Comparison of ENCODE assay signal across 11 mouse cellular contexts in the genomic region with DNA sequence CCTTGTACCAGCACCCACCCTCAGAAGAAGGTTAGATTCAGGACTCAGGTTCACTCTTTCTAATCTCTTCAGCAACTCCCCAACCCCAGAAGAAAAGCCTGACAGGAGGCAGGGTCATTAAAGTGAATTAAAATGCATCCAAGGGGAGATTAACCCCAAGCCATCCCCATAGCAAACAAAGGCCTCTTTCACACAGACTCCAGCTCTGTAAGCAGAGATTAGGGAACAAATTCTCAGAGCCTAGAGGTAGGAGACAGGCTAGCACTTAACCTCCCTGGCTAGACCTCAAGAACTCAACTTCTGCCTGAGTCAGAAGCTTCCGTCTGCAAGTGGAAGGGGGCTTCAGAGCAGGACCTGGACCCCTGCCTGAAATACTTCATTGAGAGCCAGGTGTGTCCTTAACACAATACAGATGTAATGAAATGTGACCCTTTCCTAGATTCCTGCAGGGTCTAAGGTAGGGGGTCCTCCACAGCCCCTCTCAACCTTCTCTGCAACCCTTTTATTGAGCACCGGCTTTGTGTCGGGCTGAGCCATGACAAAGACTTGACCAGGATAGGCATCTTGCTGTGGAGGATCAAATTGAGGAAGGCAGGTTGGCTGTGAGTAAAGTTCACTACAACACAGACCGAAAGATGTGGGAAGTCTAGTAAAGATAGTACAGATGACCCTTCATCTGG.
DNase-seq lines count a peak whose midpoint lies in the region; ATAC-seq and TF ChIP-seq lines count a peak whose summit lies in the region.
"Had no signal": no experiment of that assay in that cellular context is flagged by ENCODE, and none has a peak within 500 bp of the region (broad histone marks: within the 10 kb centered on the region; RNA-seq: fewer than 3 reads in every experiment).

No protein-coding gene starts in this region.

- no peak for TF ChIP-seq POLR2A in kidney, adult 2 months (IDR thresholded peaks at IDR 0.05; ENCODE audit: low read depth, low read length)

- ATAC-seq in intestine, embryonic 14.5 days (replicated peaks; ENCODE audit: low FRiP score, low TSS enrichment, low read depth): peak; percentile 76; the same call in 1 of the 2 replicates
- no peak for ATAC-seq in intestine, postnatal 0 days
- ATAC-seq in embryonic facial prominence, embryonic 15.5 days (ENCODE audit: insufficient number of reproducible peaks, low FRiP score, low TSS enrichment, low read depth): peak; percentile 39; the same call in 1 of the 2 replicates
- no peak for ATAC-seq in intestine, embryonic 15.5 days
- peak; percentile 50; the same call in 1 of the 2 replicates for ATAC-seq in neural tube, embryonic 13.5 days (ENCODE audit: low read depth)

- no peaks in the 10 kb centered on the region for H3K9me3 ChIP-seq in intestine, embryonic 14.5 days (ENCODE audit: control insufficient read depth, low read length)
- H3K9me3 ChIP-seq in intestine, postnatal 0 days (ENCODE audit: control insufficient read depth): no peaks in the 10 kb centered on the region
- H3K9me3 ChIP-seq in embryonic facial prominence, embryonic 15.5 days (replicated peaks): no peaks in the 10 kb centered on the region
- no peaks in the 10 kb centered on the region for H3K9me3 ChIP-seq in intestine, embryonic 15.5 days
- H3K9me3 ChIP-seq in neural tube, embryonic 13.5 days: 0 out of 2 replicates have a peak, but pooled peaks cover 7% of the 10 kb centered on the region

- no peak overlapping the region for H3K4me2 ChIP-seq in intestine, embryonic 14.5 days (ENCODE audit: low read length)
- no peak overlapping the region for H3K4me2 ChIP-seq in intestine, postnatal 0 days (replicated peaks; ENCODE audit: low read depth)
- no peak overlapping the region for H3K4me2 ChIP-seq in embryonic facial prominence, embryonic 15.5 days (replicated peaks)
- H3K4me2 ChIP-seq in intestine, embryonic 15.5 days (replicated peaks): no peak overlapping the region
- H3K4me2 ChIP-seq in neural tube, embryonic 13.5 days: no peak overlapping the region

- no peak for TF ChIP-seq CTCF in intestine, postnatal 0 days (IDR thresholded peaks at IDR 0.05; ENCODE audit: low read depth)
- no peak for TF ChIP-seq CTCF in kidney, adult 2 months (conservative IDR thresholded peaks at IDR 0.05; ENCODE audit: insufficient read depth, insufficient read length, low read depth, low read length)

- WGBS in intestine, embryonic 14.5 days: 78% methylated on average over 4 of the region's 4 CpGs
- 85% methylated on average over 4 of the region's 4 CpGs for WGBS in intestine, postnatal 0 days
- WGBS in embryonic facial prominence, embryonic 15.5 days: 49% methylated on average over 4 of the region's 4 CpGs
- WGBS in intestine, embryonic 15.5 days: 75% methylated on average over 4 of the region's 4 CpGs
- 51% methylated on average over 4 of the region's 4 CpGs for WGBS in neural tube, embryonic 13.5 days
- 90% methylated on average over 4 of the region's 4 CpGs for WGBS in kidney, adult 2 months

- H3K9ac ChIP-seq in intestine, embryonic 14.5 days (ENCODE audit: low read length): no peak overlapping the region
- H3K9ac ChIP-seq in intestine, postnatal 0 days (ENCODE audit: low read depth, low read length): no peak overlapping the region; the same call in 1 of the 2 replicates
- H3K9ac ChIP-seq in embryonic facial prominence, embryonic 15.5 days: no peak overlapping the region
- H3K9ac ChIP-seq in intestine, embryonic 15.5 days: no peak overlapping the region
- H3K9ac ChIP-seq in neural tube, embryonic 13.5 days: no peak overlapping the region

- no peaks in the 10 kb centered on the region for H3K36me3 ChIP-seq in intestine, embryonic 14.5 days (ENCODE audit: control insufficient read depth, insufficient read depth, low read length)
- no peaks in the 10 kb centered on the region for H3K36me3 ChIP-seq in intestine, postnatal 0 days (ENCODE audit: control insufficient read depth, insufficient read depth)
- H3K36me3 ChIP-seq in embryonic facial prominence, embryonic 15.5 days: no peaks in the 10 kb centered on the region
- H3K36me3 ChIP-seq in intestine, embryonic 15.5 days: no peaks in the 10 kb centered on the region
- no peaks in the 10 kb centered on the region for H3K36me3 ChIP-seq in neural tube, embryonic 13.5 days
- no peaks in the 10 kb centered on the region for H3K36me3 ChIP-seq in kidney, adult 2 months (ENCODE audit: control insufficient read depth, insufficient read depth, low read length)

- peaks cover 17% of the 10 kb centered on the region for H3K4me1 ChIP-seq in intestine, embryonic 14.5 days (replicated peaks; ENCODE audit: control insufficient read depth, insufficient read depth, low read length)
- no peaks in the 10 kb centered on the region for H3K4me1 ChIP-seq in intestine, postnatal 0 days (replicated peaks; ENCODE audit: control insufficient read depth, insufficient read depth, low read length)
- peaks cover 6% of the 10 kb centered on the region for H3K4me1 ChIP-seq in embryonic facial prominence, embryonic 15.5 days
- H3K4me1 ChIP-seq in intestine, embryonic 15.5 days (replicated peaks): peaks cover 8% of the 10 kb centered on the region; the same call in 1 of the 2 replicates
- peaks cover 16% of the 10 kb centered on the region for H3K4me1 ChIP-seq in neural tube, embryonic 13.5 days (replicated peaks)
- H3K4me1 ChIP-seq in kidney, adult 2 months (ENCODE audit: control insufficient read depth, insufficient read depth, low read length): peaks cover 7% of the 10 kb centered on the region; the same call in 1 of the 2 replicates

- H3K27ac ChIP-seq in intestine, embryonic 14.5 days (ENCODE audit: low read depth): peak overlapping the region; percentile 71; the same call in 1 of the 2 replicates
- no peak overlapping the region for H3K27ac ChIP-seq in intestine, postnatal 0 days (ENCODE audit: low read depth, low read length)
- no peak overlapping the region; the same call in 1 of the 2 replicates for H3K27ac ChIP-seq in embryonic facial prominence, embryonic 15.5 days (replicated peaks)
- peak overlapping the region; percentile 32; the same call in 1 of the 2 replicates for H3K27ac ChIP-seq in intestine, embryonic 15.5 days
- H3K27ac ChIP-seq in neural tube, embryonic 13.5 days (replicated peaks): peak overlapping the region; percentile 67
- H3K27ac ChIP-seq in kidney, adult 2 months (ENCODE audit: insufficient read depth, low read depth, low read length): no peak overlapping the region
- H3K27ac ChIP-seq: layer of hippocampus, adult 2 months; macrophage had no signal

- no peaks in the 10 kb centered on the region for H3K27me3 ChIP-seq in intestine, embryonic 14.5 days (replicated peaks; ENCODE audit: control insufficient read depth, insufficient read depth, low read length)
- no peaks in the 10 kb centered on the region for H3K27me3 ChIP-seq in intestine, postnatal 0 days (replicated peaks; ENCODE audit: control insufficient read depth, insufficient read depth, low read length)
- no peaks in the 10 kb centered on the region for H3K27me3 ChIP-seq in embryonic facial prominence, embryonic 15.5 days
- no peaks in the 10 kb centered on the region for H3K27me3 ChIP-seq in intestine, embryonic 15.5 days (replicated peaks)
- H3K27me3 ChIP-seq in neural tube, embryonic 13.5 days: no peaks in the 10 kb centered on the region
- no peaks in the 10 kb centered on the region for H3K27me3 ChIP-seq in kidney, adult 2 months (replicated peaks; ENCODE audit: control insufficient read depth, insufficient read depth, low read length)

- DNase-seq in intestine, embryonic 14.5 days (ENCODE audit: low spot score): no peak
- DNase-seq in thymus, adult 18-20 months: no peak
- DNase-seq in layer of hippocampus, adult 18-20 months (ENCODE audit: low spot score in 2 of 2): no peak
- no peak for DNase-seq in kidney, adult 2 months
- DNase-seq: cerebellum, postnatal 25 days had no signal

- H3K4me3 ChIP-seq in intestine, embryonic 14.5 days (ENCODE audit: low read depth, low read length): no peak overlapping the region
- no peak overlapping the region for H3K4me3 ChIP-seq in intestine, postnatal 0 days (ENCODE audit: low read depth, low read length)
- no peak overlapping the region for H3K4me3 ChIP-seq in embryonic facial prominence, embryonic 15.5 days (replicated peaks)
- H3K4me3 ChIP-seq in intestine, embryonic 15.5 days (replicated peaks): no peak overlapping the region
- no peak overlapping the region for H3K4me3 ChIP-seq in neural tube, embryonic 13.5 days
- H3K4me3 ChIP-seq in kidney, adult 2 months (ENCODE audit: insufficient read depth, low read depth, low read length): no peak overlapping the region
- H3K4me3 ChIP-seq: layer of hippocampus, adult 2 months had no signal

Comparison
In these comparisons a context has a peak if more than half of its experiments do, and no peak if none do; other contexts are left out.
1. ATAC-seq: peak in intestine, embryonic 14.5 days (single experiment), embryonic facial prominence, embryonic 15.5 days (single experiment) and neural tube, embryonic 13.5 days (single experiment); none in intestine, postnatal 0 days (single experiment) and intestine, embryonic 15.5 days (single experiment).
2. H3K27ac ChIP-seq: peak in intestine, embryonic 14.5 days (single experiment), intestine, embryonic 15.5 days (single experiment) and neural tube, embryonic 13.5 days (single experiment); none in intestine, postnatal 0 days (single experiment), embryonic facial prominence, embryonic 15.5 days (single experiment) and kidney, adult 2 months (single experiment).